Mouse (Mus musculus) layer of hippocampus, adult 2 months (tissue): ENCODE results near the gene Gga1. TPM values are rescaled to one million over a fixed set of nuclear protein-coding genes. Genes with fewer than 3 reads are reported as not detected.

ENCODE experiments used
- DNase-seq, 2 experiments: peaks; one replicate each; pipeline ENCODE4 v3.0.0; 2022; ENCODE audit warnings: low spot score in 2 of 2
- H3K27ac ChIP-seq: fragments of 200-600 bp; 2 replicates; pipeline ENCODE4 v1.8.1; 2022
- H3K4me3 ChIP-seq: fragments of 200-600 bp; 2 replicates; pipeline ENCODE4 v1.8.1; 2022; ENCODE audit warnings: mild to moderate bottlenecking
- CTCF ChIP-seq: fragments of 200-600 bp; conservative IDR thresholded peaks from 2 replicates; pipeline ENCODE4 v1.8.1; 2022; ENCODE audit warnings: antibody characterized with exemption, mild to moderate bottlenecking, moderate library complexity
- microRNA-seq, 2 experiments: library from miRNA; unstranded; fragments of <30 nt; microRNA quantifications; one replicate each; pipeline ENCODE4 v1.2.0; 2021
- total RNA-seq, 2 experiments: library from RNA; stranded (reverse); gene quantifications; 2 replicates each; pipeline ENCODE4 v1.2.3; 2021

The Gga1 gene
- total RNA-seq, 2 experiments from 2014 or later = 64.0 to 64.7 TPM

DNA sequence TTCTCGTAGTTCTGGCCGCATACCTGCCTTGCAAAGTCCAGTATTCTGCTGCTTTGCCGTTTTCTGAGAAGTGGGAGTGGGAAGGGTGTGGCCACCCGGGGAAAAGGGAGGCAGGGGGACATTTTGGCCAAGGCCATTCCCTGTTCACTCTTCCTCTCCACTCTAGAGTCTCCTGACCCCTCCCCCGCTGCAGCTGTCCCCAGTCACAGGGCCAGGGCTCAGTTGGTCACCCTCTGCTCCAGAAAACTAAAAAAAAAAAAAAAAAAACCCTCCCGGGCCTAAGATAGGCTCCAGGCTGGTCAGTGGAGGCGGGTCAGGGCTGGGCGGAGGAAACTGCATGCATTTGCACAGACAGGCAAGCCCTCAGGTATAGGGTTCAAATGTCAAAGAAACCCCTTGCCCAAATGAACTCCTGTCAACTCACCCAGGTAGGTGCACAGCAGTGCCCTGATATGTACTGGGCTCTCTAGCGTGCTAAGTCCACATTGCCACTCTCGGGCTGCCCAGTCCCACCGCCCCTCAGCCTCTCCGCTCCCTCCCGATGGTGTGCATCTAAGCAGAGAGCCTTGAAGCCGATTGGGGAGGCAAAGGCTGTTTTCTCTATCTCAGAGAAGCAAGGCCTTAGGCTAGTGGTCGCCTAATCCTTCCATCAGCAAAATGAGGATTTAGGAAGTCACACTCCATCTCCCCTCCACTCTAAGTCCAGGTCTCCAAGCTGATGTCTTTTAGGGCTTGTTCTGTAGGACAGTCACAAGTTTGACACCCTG lies 50.2 kb downstream of the Gga1 start:
- TF ChIP-seq CTCF = no peak
- peak overlapping the region; percentile 53; the same call in 1 of the 2 replicates for H3K27ac ChIP-seq
- DNase-seq = no peak
- peak overlapping the region; percentile 50 for H3K4me3 ChIP-seq

DNA sequence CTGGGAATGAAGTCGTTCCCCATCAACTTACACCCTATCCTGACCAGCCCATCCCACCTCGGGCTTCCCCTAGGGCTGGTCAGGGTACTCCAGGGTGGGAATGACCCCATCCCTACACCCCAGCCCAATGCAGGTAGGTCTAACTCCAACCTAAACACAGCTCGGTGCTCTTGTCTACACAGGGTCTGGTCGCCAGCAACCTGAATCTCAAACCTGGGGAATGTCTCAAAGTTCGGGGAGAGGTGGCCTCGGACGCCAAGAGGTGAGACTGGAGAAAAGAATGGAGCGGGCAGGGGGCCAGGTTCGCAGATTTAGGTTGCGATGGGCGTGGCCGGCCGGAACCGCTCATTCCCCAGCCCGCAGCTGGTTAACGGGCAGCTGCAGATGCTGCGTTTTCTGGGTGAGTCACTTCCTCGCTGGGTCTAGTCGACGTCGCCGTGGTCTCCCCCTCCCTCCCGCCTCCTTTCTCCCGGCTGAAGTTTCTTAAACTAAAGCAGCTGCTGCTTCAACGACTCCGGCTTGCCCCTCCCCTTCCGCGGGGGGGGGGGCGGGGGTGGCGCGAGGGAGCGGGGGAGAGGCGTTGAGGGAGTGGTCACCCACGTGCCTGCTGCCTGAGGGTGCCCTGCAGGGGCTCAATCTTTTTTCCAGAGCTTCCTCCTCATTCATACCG lies 50.9 kb downstream of the Gga1 start:
- Histone ChIP-seq H3K4me3 (peak overlapping the region; percentile 50), H3K27ac (peak overlapping the region; percentile 53; the same call in 1 of the 2 replicates)
- peak in 1 of 2 experiments; percentile 55 for DNase-seq

DNA sequence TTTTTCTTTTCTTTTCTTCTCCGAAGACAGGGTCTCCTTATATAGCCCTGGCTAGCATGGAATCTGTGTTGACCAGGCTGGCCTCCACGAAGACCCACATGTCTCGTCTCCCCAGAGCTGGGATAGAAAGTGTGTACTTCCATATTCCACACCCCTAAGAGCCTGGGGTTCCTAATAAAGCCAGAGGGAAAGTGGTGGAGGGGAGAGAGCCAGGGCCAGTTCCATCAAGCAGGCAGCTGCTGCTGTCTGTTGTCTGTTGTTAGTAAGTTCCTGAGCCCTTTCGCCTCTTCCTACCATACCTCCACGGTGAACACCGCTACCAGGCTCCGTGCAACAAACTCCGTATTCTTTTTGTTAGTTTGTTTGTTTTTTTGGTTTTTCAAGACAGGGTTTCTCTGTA lies 51.5 kb downstream of the Gga1 start:
- DNase-seq = no peak
- no peak for TF ChIP-seq CTCF
- H3K27ac ChIP-seq = peak overlapping the region; percentile 32; the same call in 1 of the 2 replicates
- no peak overlapping the region for H3K4me3 ChIP-seq

More for the DNA sequence above, 50.9 kb downstream of the Gga1 start:
- TF ChIP-seq CTCF = no peak

DNA sequence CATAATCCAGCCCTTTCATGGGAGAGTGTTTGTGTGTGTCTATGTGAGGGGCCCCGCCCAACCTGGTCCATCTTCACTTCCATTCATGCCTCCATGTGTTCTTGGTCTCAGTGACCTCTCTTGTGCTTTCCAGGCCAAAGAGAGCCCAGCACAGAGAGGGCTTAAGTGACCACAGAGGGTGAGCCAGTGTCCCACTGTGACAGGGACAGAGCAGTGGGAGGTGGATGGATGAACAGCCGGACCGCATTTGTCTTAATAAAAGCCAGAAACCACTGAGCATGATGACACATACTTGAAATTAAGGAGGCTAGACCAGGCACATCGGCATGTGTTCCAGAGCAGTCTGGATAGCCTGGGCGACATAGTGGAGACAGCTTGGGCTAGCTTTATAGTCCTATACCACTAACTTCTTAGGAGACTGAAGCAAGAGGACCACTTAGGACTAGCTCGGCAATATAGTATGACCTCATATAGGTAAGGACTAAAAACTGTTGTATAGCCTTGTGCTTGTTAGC lies 53.3 kb downstream of the Gga1 start:
- DNase-seq = no peak
- no peak for TF ChIP-seq CTCF
- Histone ChIP-seq H3K27ac (no peak overlapping the region), H3K4me3 (no peak overlapping the region)

DNA sequence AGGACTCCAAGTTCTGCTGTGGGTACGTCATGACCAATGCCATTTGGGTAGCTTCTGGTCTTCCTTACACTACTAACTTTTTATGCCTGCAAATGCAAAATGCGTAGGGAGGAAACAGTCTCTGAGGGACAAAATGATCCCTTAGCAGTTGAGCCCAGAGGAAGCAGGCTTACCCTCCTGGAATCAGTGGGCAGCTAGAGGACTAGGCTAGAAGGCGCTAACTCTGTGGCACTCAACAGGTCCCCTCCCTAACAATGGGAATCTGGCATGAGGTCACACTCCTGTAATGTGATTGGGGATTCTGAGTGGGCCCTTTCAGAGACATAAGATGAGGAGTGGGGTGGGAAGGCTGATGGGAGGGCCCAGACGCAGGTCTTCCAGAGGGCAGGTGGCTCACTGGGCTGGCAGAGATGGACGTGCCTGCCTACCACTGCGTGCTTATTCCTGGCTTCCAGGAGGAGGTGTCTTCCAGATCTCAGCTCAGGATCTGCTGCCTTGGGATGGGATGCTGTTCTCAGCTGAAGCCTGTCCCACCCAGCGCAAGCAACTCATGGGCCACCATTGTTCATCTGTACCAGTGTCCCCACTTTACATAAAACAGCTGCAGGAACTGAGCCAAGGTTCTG lies 53.9 kb downstream of the Gga1 start:
- no peak for DNase-seq
- Histone ChIP-seq H3K4me3 (no peak overlapping the region), H3K27ac (no peak overlapping the region)
- no peak for TF ChIP-seq CTCF

DNA sequence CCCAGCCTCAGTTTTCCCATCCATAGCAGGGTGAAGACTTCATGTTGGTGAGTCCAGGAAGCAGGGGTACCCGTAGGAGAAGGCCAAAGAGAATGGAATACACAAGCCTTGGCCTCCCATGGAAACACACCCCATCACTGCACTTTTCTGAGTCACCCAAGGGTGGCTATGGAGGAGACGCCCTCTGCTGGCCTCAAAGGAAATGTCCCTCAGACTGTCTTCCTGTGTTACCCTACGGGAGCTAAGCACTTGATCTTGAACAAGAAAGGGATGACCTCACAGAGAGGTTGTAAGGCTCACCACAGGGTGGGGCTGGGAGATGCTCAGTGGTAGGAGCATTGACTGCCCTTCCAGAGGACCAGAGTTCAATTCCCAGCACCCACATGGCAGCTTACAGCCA lies 54.6 kb downstream of the Gga1 start:
- Histone ChIP-seq H3K27ac (no peak overlapping the region), H3K4me3 (no peak overlapping the region)
- DNase-seq = no peak
- peak; percentile 81 for TF ChIP-seq CTCF

DNA sequence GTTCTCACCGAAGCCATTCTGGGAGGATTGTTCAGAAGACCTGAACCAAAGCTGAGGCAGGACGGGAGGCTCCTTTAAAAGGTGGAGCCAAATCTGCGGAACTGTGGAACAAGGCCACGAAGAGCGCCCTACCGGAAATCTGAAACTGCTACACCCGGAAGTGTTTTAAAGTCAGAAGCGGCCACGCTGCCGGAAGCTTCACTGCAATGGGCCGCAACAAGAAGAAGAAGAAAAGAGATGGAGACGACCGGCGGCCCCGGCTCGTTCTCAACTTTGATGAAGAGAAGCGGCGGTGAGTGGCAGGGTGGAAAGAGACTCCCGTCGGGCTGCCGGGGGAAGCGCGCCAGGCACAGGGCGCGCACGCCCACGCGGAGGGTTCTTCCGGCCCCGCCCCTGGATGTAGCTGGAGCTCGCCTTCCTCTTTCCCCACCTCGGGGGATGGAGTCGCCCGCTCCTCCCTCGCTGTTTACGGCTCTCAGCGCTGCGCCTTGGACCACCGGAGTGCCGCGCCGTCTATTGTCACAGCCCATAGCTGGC lies 57.9 kb downstream of the Gga1 start, which contains the start of gene Nol12:
Gene Nol12, plus strand, starts transcription at position 150 of the 537 bp plus-strand sequence.
- Histone ChIP-seq H3K4me3 (peak within 1 kb of the TSS; percentile 92), H3K27ac (peak within 1 kb of the TSS; percentile 95)
- DNase-seq = peak; percentile 84 to 88
- TF ChIP-seq CTCF = peak; percentile 60

DNA sequence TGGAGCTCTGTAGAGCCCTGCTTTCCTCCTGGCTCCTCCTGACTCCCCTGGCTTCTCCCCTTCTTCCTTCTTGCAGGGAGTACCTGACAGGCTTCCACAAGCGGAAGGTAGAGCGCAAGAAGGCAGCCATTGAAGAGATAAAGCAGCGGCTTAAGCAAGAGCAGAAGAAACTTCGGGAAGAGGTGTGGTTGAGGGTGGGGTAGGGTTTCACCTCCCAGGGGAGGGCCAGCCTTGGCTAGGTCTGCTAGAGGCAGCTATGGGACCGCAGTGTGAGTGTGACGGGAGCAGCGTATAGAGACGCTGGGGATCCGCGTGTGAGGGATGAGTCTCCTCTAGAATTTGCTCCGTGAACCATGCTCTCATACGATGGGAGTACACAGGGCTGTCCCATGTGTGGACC lies 59.4 kb downstream of the Gga1 start:
- H3K4me3 ChIP-seq = no peak overlapping the region
- no peak for TF ChIP-seq CTCF
- DNase-seq = no peak

DNA sequence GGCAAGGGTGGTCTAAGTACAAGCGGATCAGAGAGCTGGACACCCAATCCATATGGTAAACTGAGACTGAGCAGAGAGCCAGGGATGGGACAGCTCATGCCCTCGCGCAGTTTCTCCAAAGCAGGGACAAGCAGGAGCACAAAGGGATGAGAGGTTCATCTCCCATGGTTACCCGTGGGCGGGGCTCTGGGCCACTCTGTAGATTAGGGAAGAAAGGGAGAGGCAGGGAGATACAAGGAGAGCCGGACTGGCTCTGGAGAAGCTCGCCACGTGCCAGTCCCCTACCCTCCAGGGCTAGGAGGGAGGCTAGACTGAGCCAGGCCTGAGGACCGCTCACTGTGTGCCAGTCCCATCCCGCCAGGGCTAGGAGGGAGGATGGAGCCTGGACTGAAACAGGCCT lies 60.3 kb downstream of the Gga1 start:
- no peak for DNase-seq
- H3K4me3 ChIP-seq = no peak overlapping the region
- TF ChIP-seq CTCF = no peak
- peak overlapping the region; percentile 69; the same call in 1 of the 2 replicates for H3K27ac ChIP-seq

More for the DNA sequence above, 59.4 kb downstream of the Gga1 start:
- H3K27ac ChIP-seq = no peak overlapping the region

DNA sequence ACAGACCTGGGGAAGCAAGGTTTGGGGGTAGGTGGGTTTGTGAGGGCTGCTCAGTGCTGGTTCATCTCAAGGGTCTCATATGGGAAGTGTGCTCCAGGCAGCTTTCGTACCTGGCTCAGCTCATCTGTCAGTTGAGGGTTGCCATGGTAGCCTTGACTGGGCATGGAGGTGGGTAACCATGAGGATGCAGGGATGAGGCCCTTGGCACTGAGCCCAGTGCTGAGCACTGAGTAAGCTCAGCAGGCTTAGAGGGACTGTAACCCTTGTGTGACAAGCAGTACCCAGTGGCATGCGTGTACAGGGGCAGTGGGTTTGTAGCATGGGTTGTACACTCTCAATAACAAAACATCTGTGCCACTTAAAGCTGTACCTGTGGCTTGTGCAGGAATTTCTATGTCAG lies 61.0 kb downstream of the Gga1 start:
- Histone ChIP-seq H3K27ac (peak overlapping the region; percentile 69; the same call in 1 of the 2 replicates), H3K4me3 (no peak overlapping the region)
- DNase-seq = peak in 1 of 2 experiments; percentile 14
- no peak for TF ChIP-seq CTCF

DNA sequence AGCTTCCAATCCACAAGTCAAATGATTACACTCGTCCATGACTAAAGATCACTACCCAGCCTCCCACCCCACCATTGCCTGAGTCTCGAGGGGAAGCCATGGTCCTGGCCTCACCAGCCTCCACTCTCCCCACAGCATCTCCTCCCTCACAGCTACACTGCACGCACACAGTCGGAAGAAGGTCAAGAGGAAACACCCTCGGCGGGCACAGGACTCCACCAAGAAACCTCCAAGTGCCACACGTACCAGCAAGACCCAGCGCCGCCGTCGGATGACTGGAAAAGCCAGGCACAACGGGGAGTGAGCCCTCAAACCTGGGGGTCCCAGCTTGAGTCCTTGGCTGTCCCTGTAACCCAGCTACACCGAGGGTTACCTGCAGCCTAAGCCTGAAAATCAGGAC lies 63.3 kb downstream of the Gga1 start:
- H3K27ac ChIP-seq = no peak overlapping the region
- no peak for DNase-seq
- no peak overlapping the region for H3K4me3 ChIP-seq
- no peak for TF ChIP-seq CTCF

DNA sequence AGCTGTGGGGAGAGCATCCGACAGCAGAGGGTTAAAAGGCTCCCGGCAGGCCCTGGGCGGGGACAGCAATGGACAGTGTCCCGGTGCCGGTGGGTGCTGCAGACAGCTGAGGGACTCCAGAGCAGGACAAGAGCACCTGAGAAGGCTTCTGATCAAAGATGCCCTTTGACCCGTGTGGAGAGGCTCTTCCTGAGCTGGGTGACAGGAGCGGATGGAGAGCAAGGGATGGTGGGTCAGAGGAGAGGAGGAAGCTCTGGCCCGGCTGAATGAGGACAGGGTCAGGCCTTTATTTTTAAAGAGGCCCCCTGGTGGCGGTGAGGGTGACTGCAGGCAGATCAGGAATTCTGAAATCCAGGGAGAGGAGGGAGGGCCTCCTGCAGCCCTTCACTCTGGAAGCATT lies 65.7 kb downstream of the Gga1 start:
- H3K27ac ChIP-seq = peak overlapping the region; percentile 78
- DNase-seq = peak; percentile 75 to 84
- peak overlapping the region; percentile 41; the same call in 1 of the 2 replicates for H3K4me3 ChIP-seq

More for the DNA sequence above, 65.7 kb downstream of the Gga1 start:
- TF ChIP-seq CTCF = peak; percentile 97

Small RNA genes within 50 kb of the gene (microRNA-seq; reads per million reads assigned to microRNA genes)
- gene Mir6955 = 0 to 1.5 reads per million in 2 experiments

Other genes starting within 250 kb of the Gga1 start
- 100 to 1,000 TPM; 202 to 204 TPM for gene Elfn2, start 158.4 kb upstream of the Gga1 start, total RNA-seq
- gene Mfng, start 103.7 kb upstream of the Gga1 start, total RNA-seq = 1 to 10 TPM; 4.4 to 4.7 TPM
- 1 to 10 TPM; 5.4 to 5.5 TPM for gene Card10, start 74.1 kb upstream of the Gga1 start, total RNA-seq
- 10 to 100 TPM; 12.2 to 13.7 TPM for gene Cdc42ep1, start 34.6 kb upstream of the Gga1 start, total RNA-seq
- gene Lgals2, start 21.7 kb upstream of the Gga1 start, total RNA-seq = not detected
- under 1 TPM in 1 of 2 experiments, not detected in 1; 0.27 TPM for gene Gm49510, start 22.5 kb downstream of the Gga1 start, total RNA-seq
- gene Sh3bp1, start 22.6 kb downstream of the Gga1 start, total RNA-seq = 10 to 100 TPM; 27.7 to 41.8 TPM
- gene Pdxp, start 36.7 kb downstream of the Gga1 start, total RNA-seq = 100 to 1,000 TPM; 162 to 172 TPM
- 10 to 100 TPM; 18.9 to 20.2 TPM for gene Lgals1, start 49.5 kb downstream of the Gga1 start, total RNA-seq
- gene Nol12, start 57.7 kb downstream of the Gga1 start, total RNA-seq = 10 to 100 TPM; 41.4 to 41.8 TPM
- gene Triobp, start 70.5 kb downstream of the Gga1 start, total RNA-seq = 10 to 100 TPM; 10.0 to 13.4 TPM
- 10 to 100 TPM; 86.3 to 89.0 TPM for gene H1f0, start 151.3 kb downstream of the Gga1 start, total RNA-seq
- under 1 TPM in 1 of 2 experiments, not detected in 1; 0.39 TPM for gene Galr3, start 164.7 kb downstream of the Gga1 start, total RNA-seq
- gene Ankrd54, start 185.7 kb downstream of the Gga1 start, total RNA-seq = 10 to 100 TPM; 17.4 to 19.5 TPM
- gene Eif3l, start 198.0 kb downstream of the Gga1 start, total RNA-seq = 10 to 100 TPM; 68.9 to 69.5 TPM
- gene Micall1, start 231.7 kb downstream of the Gga1 start, total RNA-seq = 10 to 100 TPM; 31.4 to 35.3 TPM